Mouse (Mus musculus): ENCODE data around the gene Zcchc17.

DNA sequence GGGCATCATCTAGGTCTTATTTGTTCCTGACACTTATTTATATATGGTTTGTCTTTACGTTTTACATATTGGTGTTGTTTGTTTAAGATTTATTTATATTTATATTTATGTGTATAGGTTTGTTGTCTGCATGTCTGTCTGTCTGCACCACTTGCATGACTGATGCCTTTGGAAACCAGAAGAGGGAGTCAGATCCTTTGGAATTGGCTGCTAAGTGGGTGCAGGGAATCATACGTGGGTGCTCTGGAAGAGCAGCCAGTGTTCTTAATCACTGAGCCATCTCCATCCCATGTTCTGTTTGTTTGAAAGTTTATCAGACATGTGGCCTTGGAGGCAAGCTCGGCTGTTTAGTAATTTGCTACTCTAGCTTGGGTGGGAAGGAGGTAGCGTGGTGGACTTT, 17.8 kb upstream of the Zcchc17 start:
- TF ChIP-seq GATA1 (IDR thresholded peaks at IDR 0.05; ENCODE audit: low read length) (no peak), TAL1 (IDR thresholded peaks at IDR 0.05; ENCODE audit: low read length) (no peak)
